Mouse (Mus musculus): ENCODE results near the gene Tmem260. TPM values are rescaled to one million over a fixed set of nuclear protein-coding genes. Genes with fewer than 3 reads are reported as not detected.

Gene Tmem260
- total and polyA plus RNA-seq, 3 experiments, result 4.6 to 9.0 (median 5.2) TPM

DNA sequence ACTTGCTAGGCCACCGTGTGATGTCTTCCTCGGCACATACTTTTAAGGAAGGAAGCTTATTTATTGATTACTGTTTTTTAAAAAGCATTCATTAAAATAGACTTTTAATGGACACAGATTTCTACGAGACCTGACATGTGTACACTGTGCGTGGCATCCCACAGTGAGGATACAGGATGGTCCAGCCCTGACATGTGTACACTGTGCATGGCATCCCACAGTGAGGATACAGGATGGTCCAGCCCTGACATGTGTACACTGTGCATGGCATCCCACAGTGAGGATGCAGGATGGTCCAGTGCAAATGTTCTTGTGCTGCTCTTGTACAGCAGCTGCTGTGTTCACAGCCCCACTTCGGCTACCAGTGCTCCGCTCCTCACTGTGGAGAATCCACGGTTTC is 56.6 kb downstream of the Tmem260 start:
- Histone ChIP-seq H3K9ac (ENCODE audit: insufficient read depth, low read depth) (no peak overlapping the region), H3K79me2 (replicated peaks; ENCODE audit: control insufficient read depth, extremely low read depth, insufficient read depth, poor library complexity, severe bottlenecking) (no peaks in the 10 kb centered on the region), H3K36me3 (replicated peaks in 1 of 2; ENCODE audit: control insufficient read depth in 1 of 2, insufficient read depth in 1 of 2, low read length in 1 of 2) (peaks cover 0 to 24% of the 10 kb centered on the region in 2 experiments), H3K9me3 (replicated peaks; ENCODE audit: low read length) (no peaks in the 10 kb centered on the region), H3K4me2 (ENCODE audit: insufficient read depth, low read depth, poor library complexity, severe bottlenecking) (no peak overlapping the region), H3K27ac (ENCODE audit: insufficient read depth, low read depth) (no peak overlapping the region), H3K4me3 (replicated peaks in 1 of 3; ENCODE audit: low read depth in 2 of 3, low read length in 2 of 3, poor library complexity in 1 of 3) (no peak overlapping the region), H3K27me3 (replicated peaks) (no peaks in the 10 kb centered on the region), H3K4me1 (ENCODE audit: control insufficient read depth in 1 of 2, insufficient read depth in 2 of 2) (no peaks in the 10 kb centered on the region)
- dilution Hi-C loops (cut with MboI; ENCODE audit: extremely low pct_ligation_motif_present, extremely low pct_unique_long_range_greater_than_20kb, low sequenced_read_pairs), result no loop called here
- in situ Hi-C loops (cut with MboI; ENCODE audit: low pct_ligation_motif_present, low pct_unique_long_range_greater_than_20kb, low sequenced_read_pairs), result loop anchor here (25.0 kb wide), 1 partner anchor 610 kb away; no protein-coding TSS in a partner anchor
- DNase-seq (ENCODE audit: extremely low read depth), result no peak
- no peak for TF ChIP-seq EP300 (IDR thresholded peaks at IDR 0.05; ENCODE audit: low read length)
- TF ChIP-seq JUND (conservative IDR thresholded peaks at IDR 0.05; ENCODE audit: low read depth, low read length), result no peak
- TF ChIP-seq ZKSCAN1 (IDR thresholded peaks at IDR 0.05; ENCODE audit: borderline replicate concordance, low read depth, low read length), result no peak
- TF ChIP-seq TCF12 (IDR thresholded peaks at IDR 0.05; ENCODE audit: low read depth, low read length), result no peak

DNA sequence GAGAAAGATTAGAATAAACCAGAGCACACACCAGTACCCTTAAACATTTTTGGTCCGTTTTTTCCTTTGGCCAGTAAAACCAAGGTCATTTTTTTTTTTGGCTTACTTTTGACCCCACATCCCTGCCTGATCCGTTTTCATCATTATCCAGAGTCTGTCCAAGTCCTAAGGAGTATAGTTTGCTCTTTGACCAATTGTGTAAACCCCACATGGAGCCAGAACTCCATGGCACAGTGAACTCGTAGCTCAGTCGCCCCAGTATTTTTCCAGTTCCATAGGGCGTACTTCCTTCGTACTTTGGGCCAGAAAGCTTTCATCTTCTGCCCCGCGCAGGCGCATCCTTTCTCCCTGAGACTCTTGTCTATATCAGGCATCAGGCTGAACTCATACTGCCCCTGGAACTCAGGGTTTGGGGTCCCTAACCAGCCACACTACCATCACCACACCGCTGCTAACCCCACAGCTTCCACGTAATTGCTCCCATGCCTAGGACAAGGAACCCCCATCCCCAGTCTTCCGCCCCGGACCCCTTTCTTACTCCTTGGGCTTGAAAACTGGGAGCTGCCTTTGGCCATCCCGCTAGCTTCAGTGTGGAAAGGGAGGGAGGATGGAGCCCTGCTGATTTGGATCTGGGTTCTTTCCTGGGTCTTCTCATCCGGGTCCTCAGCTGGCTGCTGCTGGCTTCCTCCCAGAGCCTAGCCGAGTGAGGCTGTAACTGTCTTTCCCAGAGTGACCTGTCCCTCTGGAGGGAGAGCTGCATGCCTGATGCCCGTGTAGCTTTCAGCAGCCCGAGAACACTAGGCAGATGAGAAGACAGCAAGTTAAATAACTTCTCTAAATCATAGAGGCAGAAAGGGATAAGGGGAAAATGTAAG is 58.0 kb downstream of the Tmem260 start:
- Histone ChIP-seq H3K36me3 (replicated peaks in 1 of 2; ENCODE audit: control insufficient read depth in 1 of 2, insufficient read depth in 1 of 2, low read length in 1 of 2) (peaks cover 0 to 19% of the 10 kb centered on the region in 2 experiments), H3K4me2 (ENCODE audit: insufficient read depth, low read depth, poor library complexity, severe bottlenecking) (no peak overlapping the region), H3K27me3 (replicated peaks) (no peaks in the 10 kb centered on the region), H3K9me3 (replicated peaks; ENCODE audit: low read length) (no peaks in the 10 kb centered on the region), H3K27ac (ENCODE audit: insufficient read depth, low read depth) (no peak overlapping the region), H3K9ac (ENCODE audit: insufficient read depth, low read depth) (no peak overlapping the region), H3K4me3 (replicated peaks in 1 of 3; ENCODE audit: low read depth in 2 of 3, low read length in 2 of 3, poor library complexity in 1 of 3) (no peak overlapping the region), H3K79me2 (replicated peaks; ENCODE audit: control insufficient read depth, extremely low read depth, insufficient read depth, poor library complexity, severe bottlenecking) (no peaks in the 10 kb centered on the region), H3K4me1 (ENCODE audit: control insufficient read depth in 1 of 2, insufficient read depth in 2 of 2) (no peaks in the 10 kb centered on the region)
- no peak for TF ChIP-seq KAT2A (IDR thresholded peaks at IDR 0.05; ENCODE audit: insufficient replicate concordance, low read length)
- TF ChIP-seq IRF4 (IDR thresholded peaks at IDR 0.05; ENCODE audit: low read depth, low read length), result no peak
- in situ Hi-C loops (cut with MboI; ENCODE audit: low pct_ligation_motif_present, low pct_unique_long_range_greater_than_20kb, low sequenced_read_pairs) (loop anchor here (25.0 kb wide), 1 partner anchor 608 kb away; no protein-coding TSS in a partner anchor), dilution Hi-C loops (cut with MboI; ENCODE audit: extremely low pct_ligation_motif_present, extremely low pct_unique_long_range_greater_than_20kb, low sequenced_read_pairs) (no loop called here)
- DNase-seq (ENCODE audit: extremely low read depth), result no peak

DNA sequence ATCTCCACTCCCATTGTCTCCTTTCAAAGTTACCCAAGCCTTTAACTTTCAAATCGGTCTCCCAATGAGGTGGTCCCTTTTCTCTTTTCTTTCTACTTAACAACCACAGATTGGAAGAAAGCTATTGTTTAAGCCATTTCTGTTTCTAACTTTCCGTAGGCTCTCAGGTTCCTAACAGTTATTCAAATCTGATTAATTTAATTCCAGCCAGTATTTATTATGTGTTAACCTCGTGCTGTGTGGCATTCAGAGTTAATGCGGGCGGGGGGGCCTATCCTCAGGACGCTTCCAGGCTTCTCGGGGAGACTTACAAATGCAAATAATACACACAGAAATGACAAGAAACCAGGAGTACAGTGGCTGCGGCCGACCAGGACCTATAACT is 58.6 kb downstream of the Tmem260 start:
- in situ Hi-C loops (cut with MboI; ENCODE audit: low pct_ligation_motif_present, low pct_unique_long_range_greater_than_20kb, low sequenced_read_pairs) (loop anchor here (25.0 kb wide), 1 partner anchor 608 kb away; no protein-coding TSS in a partner anchor), dilution Hi-C loops (cut with MboI; ENCODE audit: extremely low pct_ligation_motif_present, extremely low pct_unique_long_range_greater_than_20kb, low sequenced_read_pairs) (no loop called here)
- Histone ChIP-seq H3K36me3 (replicated peaks in 1 of 2; ENCODE audit: control insufficient read depth in 1 of 2, insufficient read depth in 1 of 2, low read length in 1 of 2) (peaks cover 0 to 25% of the 10 kb centered on the region in 2 experiments), H3K27me3 (replicated peaks) (no peaks in the 10 kb centered on the region), H3K4me2 (ENCODE audit: insufficient read depth, low read depth, poor library complexity, severe bottlenecking) (no peak overlapping the region), H3K4me1 (ENCODE audit: control insufficient read depth in 1 of 2, insufficient read depth in 2 of 2) (no peaks in the 10 kb centered on the region), H3K27ac (ENCODE audit: insufficient read depth, low read depth) (no peak overlapping the region), H3K9me3 (replicated peaks; ENCODE audit: low read length) (no peaks in the 10 kb centered on the region), H3K9ac (ENCODE audit: insufficient read depth, low read depth) (no peak overlapping the region), H3K79me2 (replicated peaks; ENCODE audit: control insufficient read depth, extremely low read depth, insufficient read depth, poor library complexity, severe bottlenecking) (no peaks in the 10 kb centered on the region), H3K4me3 (replicated peaks in 1 of 3; ENCODE audit: low read depth in 2 of 3, low read length in 2 of 3, poor library complexity in 1 of 3) (no peak overlapping the region)
- no peak for DNase-seq (ENCODE audit: extremely low read depth)
- TF ChIP-seq ZNF384 (IDR thresholded peaks at IDR 0.05; ENCODE audit: low read depth, low read length) (no peak), RAD21 (IDR thresholded peaks at IDR 0.05; ENCODE audit: low read depth, low read length) (no peak), MAFK (IDR thresholded peaks at IDR 0.05; ENCODE audit: insufficient replicate concordance, low read length) (no peak), POLR2A (IDR thresholded peaks at IDR 0.05; ENCODE audit: low read depth, low read length) (no peak), ZC3H11A (IDR thresholded peaks at IDR 0.05; ENCODE audit: low read depth, low read length) (no peak), NELFE (IDR thresholded peaks at IDR 0.05; ENCODE audit: low read depth, low read length) (no peak), MAX (IDR thresholded peaks at IDR 0.05; ENCODE audit: low read length) (no peak), JUN (IDR thresholded peaks at IDR 0.05; ENCODE audit: insufficient read depth, low read depth, low read length) (no peak), MEF2A (IDR thresholded peaks at IDR 0.05; ENCODE audit: borderline replicate concordance, low read depth, low read length) (no peak), GABPA (IDR thresholded peaks at IDR 0.05; ENCODE audit: insufficient replicate concordance, low read depth, low read length) (no peak), ELF1 (IDR thresholded peaks at IDR 0.05; ENCODE audit: low read depth, low read length) (no peak), POLR2AphosphoS2 (IDR thresholded peaks at IDR 0.05; ENCODE audit: low read depth, low read length) (no peak), HCFC1 (IDR thresholded peaks at IDR 0.05; ENCODE audit: low read depth, low read length) (no peak), CHD1 (IDR thresholded peaks at IDR 0.05; ENCODE audit: low read depth, low read length) (no peak)

Data from CH12.LX (cell line).